Mouse (Mus musculus): ENCODE measurements at regions not wholly inside any gene's neighbourhood (a gene's known extent, or its start where the extent isn't known, plus 50 kb on each side); places are given as distances from the start of the nearest gene placed in this dataset.
A peak's percentile ranks its signal among the peaks of the same experiment; 100 is the strongest.

- no peak for TF ChIP-seq CTCF (IDR thresholded peaks at IDR 0.05; ENCODE audit: low read depth)
- ATAC-seq: no peak
- H3K9ac ChIP-seq (ENCODE audit: low read depth, low read length): no peak overlapping the region
These were observed 454.0 kb downstream of the Pik3r1 start for GRCm38 (mm10) chr13:101314040-101314439.

GRCm38 (mm10) chr13:101311634-101312314 is 456.2 kb downstream of the Pik3r1 start:
- WGBS: 37% methylated on average over 3 of the region's 3 CpGs
- H3K36me3 ChIP-seq (ENCODE audit: control insufficient read depth, insufficient read depth): no peaks in the 10 kb centered on the region

More at GRCm38 (mm10) chr13:101314040-101314439, 454.0 kb downstream of the Pik3r1 start:
- H3K4me3 ChIP-seq (ENCODE audit: low read depth, low read length): no peak overlapping the region
- no peak overlapping the region for H3K27ac ChIP-seq (ENCODE audit: low read depth, low read length)
- H3K36me3 ChIP-seq (ENCODE audit: control insufficient read depth, insufficient read depth): no peaks in the 10 kb centered on the region
- no peak overlapping the region for H3K4me2 ChIP-seq (replicated peaks; ENCODE audit: low read depth)
- H3K27me3 ChIP-seq (replicated peaks; ENCODE audit: control insufficient read depth, insufficient read depth, low read length): no peaks in the 10 kb centered on the region
- peaks cover 3% of the 10 kb centered on the region; the same call in 1 of the 2 replicates for H3K4me1 ChIP-seq (replicated peaks; ENCODE audit: control insufficient read depth, insufficient read depth, low read length)
- H3K9me3 ChIP-seq (ENCODE audit: control insufficient read depth): no peaks in the 10 kb centered on the region

DNA sequence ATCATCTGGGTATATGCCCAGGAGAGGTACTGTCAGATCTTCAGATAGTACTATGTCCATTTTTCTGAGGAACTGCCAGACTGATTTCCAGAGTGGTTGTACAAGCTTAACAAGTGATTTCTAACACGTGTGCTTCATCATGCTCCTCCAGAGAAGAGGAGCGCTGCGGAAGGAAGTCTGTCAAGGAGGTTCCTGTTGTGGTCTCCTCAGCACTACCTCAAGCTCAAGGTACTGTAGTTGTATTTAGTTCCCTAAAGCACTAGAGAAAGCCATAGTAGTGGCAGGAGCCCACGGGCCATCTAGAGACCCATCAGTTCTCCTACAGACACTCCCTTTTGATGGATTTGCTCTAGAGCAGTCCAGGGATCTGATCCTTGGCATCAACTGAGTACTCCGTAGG is 459.3 kb downstream of the Pik3r1 start:
- Histone ChIP-seq H3K36me3 (ENCODE audit: control insufficient read depth, insufficient read depth) (no peaks in the 10 kb centered on the region), H3K4me3 (ENCODE audit: low read depth, low read length) (no peak overlapping the region), H3K4me1 (replicated peaks; ENCODE audit: control insufficient read depth, insufficient read depth, low read length) (peaks cover 3% of the 10 kb centered on the region; the same call in 1 of the 2 replicates), H3K27ac (ENCODE audit: low read depth, low read length) (no peak overlapping the region), H3K27me3 (replicated peaks; ENCODE audit: control insufficient read depth, insufficient read depth, low read length) (no peaks in the 10 kb centered on the region), H3K4me2 (replicated peaks; ENCODE audit: low read depth) (no peak overlapping the region), H3K9ac (ENCODE audit: low read depth, low read length) (no peak overlapping the region), H3K9me3 (ENCODE audit: control insufficient read depth) (no peaks in the 10 kb centered on the region)
- TF ChIP-seq CTCF (IDR thresholded peaks at IDR 0.05; ENCODE audit: low read depth): no peak
- WGBS: 89% methylated on average over 5 of the region's 5 CpGs
- ATAC-seq: no peak

More at GRCm38 (mm10) chr13:101311634-101312314, 456.2 kb downstream of the Pik3r1 start:
- H3K4me3 ChIP-seq (ENCODE audit: low read depth, low read length): no peak overlapping the region
- H3K9ac ChIP-seq (ENCODE audit: low read depth, low read length): no peak overlapping the region
- ATAC-seq: peak; percentile 67; the same call in 1 of the 2 replicates
- H3K4me2 ChIP-seq (replicated peaks; ENCODE audit: low read depth): no peak overlapping the region
- peaks cover 3% of the 10 kb centered on the region; the same call in 1 of the 2 replicates for H3K4me1 ChIP-seq (replicated peaks; ENCODE audit: control insufficient read depth, insufficient read depth, low read length)
- no peak for TF ChIP-seq CTCF (IDR thresholded peaks at IDR 0.05; ENCODE audit: low read depth)
- no peak overlapping the region for H3K27ac ChIP-seq (ENCODE audit: low read depth, low read length)
- no peaks in the 10 kb centered on the region for H3K27me3 ChIP-seq (replicated peaks; ENCODE audit: control insufficient read depth, insufficient read depth, low read length)
- H3K9me3 ChIP-seq (ENCODE audit: control insufficient read depth): no peaks in the 10 kb centered on the region

GRCm38 (mm10) chr13:101305695-101306413 is 462.2 kb downstream of the Pik3r1 start:
- no peak for ATAC-seq
- no peaks in the 10 kb centered on the region for H3K27me3 ChIP-seq (replicated peaks; ENCODE audit: control insufficient read depth, insufficient read depth, low read length)
- no peaks in the 10 kb centered on the region for H3K36me3 ChIP-seq (ENCODE audit: control insufficient read depth, insufficient read depth)
- WGBS: 74% methylated on average over 11 of the region's 11 CpGs
- H3K9me3 ChIP-seq (ENCODE audit: control insufficient read depth): no peaks in the 10 kb centered on the region
- H3K4me3 ChIP-seq (ENCODE audit: low read depth, low read length): no peak overlapping the region
- H3K4me1 ChIP-seq (replicated peaks; ENCODE audit: control insufficient read depth, insufficient read depth, low read length): no peaks in the 10 kb centered on the region
- H3K4me2 ChIP-seq (replicated peaks; ENCODE audit: low read depth): no peak overlapping the region
- no peak overlapping the region for H3K9ac ChIP-seq (ENCODE audit: low read depth, low read length)
- no peak overlapping the region for H3K27ac ChIP-seq (ENCODE audit: low read depth, low read length)
- no peak for TF ChIP-seq CTCF (IDR thresholded peaks at IDR 0.05; ENCODE audit: low read depth)

GRCm38 (mm10) chr13:101305063-101305462 is 463.0 kb downstream of the Pik3r1 start:
- no peaks in the 10 kb centered on the region for H3K36me3 ChIP-seq (ENCODE audit: control insufficient read depth, insufficient read depth)
- TF ChIP-seq CTCF (IDR thresholded peaks at IDR 0.05; ENCODE audit: low read depth): no peak
- H3K4me3 ChIP-seq (ENCODE audit: low read depth, low read length): no peak overlapping the region
- no peaks in the 10 kb centered on the region for H3K27me3 ChIP-seq (replicated peaks; ENCODE audit: control insufficient read depth, insufficient read depth, low read length)
- H3K9ac ChIP-seq (ENCODE audit: low read depth, low read length): no peak overlapping the region
- H3K9me3 ChIP-seq (ENCODE audit: control insufficient read depth): no peaks in the 10 kb centered on the region
- no peak overlapping the region for H3K4me2 ChIP-seq (replicated peaks; ENCODE audit: low read depth)
- no peaks in the 10 kb centered on the region for H3K4me1 ChIP-seq (replicated peaks; ENCODE audit: control insufficient read depth, insufficient read depth, low read length)
- no peak for ATAC-seq
- 64% methylated on average over 6 of the region's 6 CpGs for WGBS
- no peak overlapping the region for H3K27ac ChIP-seq (ENCODE audit: low read depth, low read length)

DNA sequence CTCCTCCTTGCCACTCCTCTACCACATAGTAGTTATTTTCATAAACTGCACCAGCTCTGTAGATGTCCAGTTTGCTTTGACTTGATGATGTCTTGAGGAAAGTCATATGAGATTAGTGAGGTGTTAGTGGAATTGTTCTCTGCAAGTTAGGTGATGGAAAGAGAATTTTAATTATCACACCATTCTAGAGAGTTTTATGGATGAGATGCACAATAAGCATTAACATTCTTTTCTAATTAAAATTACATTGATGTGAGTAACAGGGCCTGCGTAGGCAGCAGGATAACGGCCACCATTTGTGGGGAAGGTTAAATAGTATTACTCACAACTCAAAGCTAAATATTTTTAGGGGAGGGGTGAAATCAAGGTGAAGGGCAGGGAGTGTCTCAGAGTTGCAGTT is 466.7 kb downstream of the Pik3r1 start:
- 70% methylated on average over 2 of the region's 2 CpGs for WGBS
- Histone ChIP-seq H3K4me1 (replicated peaks; ENCODE audit: control insufficient read depth, insufficient read depth, low read length) (no peaks in the 10 kb centered on the region), H3K27ac (ENCODE audit: low read depth, low read length) (no peak overlapping the region), H3K27me3 (replicated peaks; ENCODE audit: control insufficient read depth, insufficient read depth, low read length) (no peaks in the 10 kb centered on the region), H3K36me3 (ENCODE audit: control insufficient read depth, insufficient read depth) (no peaks in the 10 kb centered on the region), H3K9ac (ENCODE audit: low read depth, low read length) (no peak overlapping the region), H3K9me3 (ENCODE audit: control insufficient read depth) (no peaks in the 10 kb centered on the region), H3K4me2 (replicated peaks; ENCODE audit: low read depth) (no peak overlapping the region), H3K4me3 (ENCODE audit: low read depth, low read length) (no peak overlapping the region)
- no peak for ATAC-seq
- no peak for TF ChIP-seq CTCF (IDR thresholded peaks at IDR 0.05; ENCODE audit: low read depth)

Data from intestine, postnatal 0 days (tissue).